Comparison of ENCODE assay signal across 9 mouse cellular contexts in genomic region chr1:190831839-190832497, GRCm38 (mm10).
A peak's percentile ranks its signal among the peaks of the same experiment; 100 is the strongest.
DNase-seq lines count a peak whose midpoint lies in the region; ATAC-seq lines count a peak whose summit lies in the region.
"Had no signal": no experiment of that assay in that cellular context is flagged by ENCODE, and none has a peak within 500 bp of the region (broad histone marks: within the 10 kb centered on the region; RNA-seq: fewer than 3 reads in every experiment).

No protein-coding gene starts in this region.

- no peaks in the 10 kb centered on the region for H3K36me3 ChIP-seq in hindbrain, embryonic 16.5 days (ENCODE audit: control insufficient read depth, insufficient read depth, low read length)
- peaks cover 34% of the 10 kb centered on the region for H3K36me3 ChIP-seq in midbrain, embryonic 13.5 days

- 60% methylated on average over 10 of the region's 10 CpGs for WGBS in hindbrain, embryonic 16.5 days
- 66% methylated on average over 10 of the region's 10 CpGs for WGBS in midbrain, embryonic 13.5 days

- H3K4me3 ChIP-seq in hindbrain, embryonic 16.5 days (ENCODE audit: low read length): no peak overlapping the region
- no peak overlapping the region for H3K4me3 ChIP-seq in midbrain, embryonic 13.5 days (replicated peaks)
- H3K4me3 ChIP-seq: lung, embryonic 15.5 days had no signal

- no peak overlapping the region for H3K27ac ChIP-seq in hindbrain, embryonic 16.5 days (ENCODE audit: low read depth, low read length)
- no peak overlapping the region for H3K27ac ChIP-seq in midbrain, embryonic 13.5 days
- H3K27ac ChIP-seq: lung, embryonic 15.5 days had no signal

- DNase-seq in ovary, postnatal 10 days (ENCODE audit: low spot score): peak; percentile 11
- DNase-seq in ovary, postnatal 36 days (ENCODE audit: low spot score): no peak
- peak; percentile 89 for DNase-seq in NIH3T3 (ENCODE audit: low read depth)
- DNase-seq in cerebellum, postnatal 10 days: peak; percentile 84 to 88
- DNase-seq in left cerebral cortex, adult 18-20 months (ENCODE audit: low spot score in 2 of 2): peak; percentile 50 to 64

- no peaks in the 10 kb centered on the region for H3K4me1 ChIP-seq in hindbrain, embryonic 16.5 days (ENCODE audit: control insufficient read depth, insufficient read depth, low read depth, low read length)
- H3K4me1 ChIP-seq in midbrain, embryonic 13.5 days (replicated peaks): no peaks in the 10 kb centered on the region

- H3K27me3 ChIP-seq in hindbrain, embryonic 16.5 days (replicated peaks; ENCODE audit: control insufficient read depth, insufficient read depth, low read length): no peaks in the 10 kb centered on the region
- H3K27me3 ChIP-seq in midbrain, embryonic 13.5 days: no peaks in the 10 kb centered on the region
- H3K27me3 ChIP-seq: lung, embryonic 15.5 days had no signal

- ATAC-seq in hindbrain, embryonic 16.5 days: peak; percentile 24; the same call in 1 of the 2 replicates
- peak; percentile 34; the same call in 1 of the 2 replicates for ATAC-seq in midbrain, embryonic 13.5 days
- no peak for ATAC-seq in erythroid progenitor cell, adult 5-6 weeks (replicated peaks; ENCODE audit: low FRiP score, poor library complexity, severe bottlenecking)

- no peak overlapping the region for H3K9ac ChIP-seq in hindbrain, embryonic 16.5 days (ENCODE audit: low read depth, low read length)
- no peak overlapping the region for H3K9ac ChIP-seq in midbrain, embryonic 13.5 days (replicated peaks)
- H3K9ac ChIP-seq: lung, embryonic 15.5 days had no signal

- H3K9me3 ChIP-seq in hindbrain, embryonic 16.5 days (ENCODE audit: control insufficient read depth, low read length): no peaks in the 10 kb centered on the region
- no peaks in the 10 kb centered on the region for H3K9me3 ChIP-seq in midbrain, embryonic 13.5 days
- H3K9me3 ChIP-seq: lung, embryonic 15.5 days had no signal

- no peak overlapping the region for H3K4me2 ChIP-seq in hindbrain, embryonic 16.5 days (ENCODE audit: low read length)
- H3K4me2 ChIP-seq in midbrain, embryonic 13.5 days (replicated peaks): no peak overlapping the region
- H3K4me2 ChIP-seq: lung, embryonic 15.5 days had no signal
